Mouse (Mus musculus) cerebellum, adult 9-10 months (tissue): ENCODE results near the gene Prl3d2.
"Not testable (repeated sequence)": the region's sequence is repeated elsewhere in the genome, so short reads cannot be mapped to it uniquely, and the experiment has no call there.

Experiments
- DNase-seq: peaks from one replicate; pipeline ENCODE4 v3.0.0; 2022

Prl3d2 gene

GRCm38 (mm10) chr13:27121398-27121797 is at the start of gene Prl3d2:
Prl3d2 (plus strand) TSS chr13:27121698.
- not testable (repeated sequence) for DNase-seq

GRCm38 (mm10) chr13:27093890-27094289 is 27.6 kb upstream of the Prl3d2 start, which contains the start of gene Prl3d1:
Prl3d1 (plus strand) TSS chr13:27094190.
- DNase-seq, result not testable (repeated sequence)

GRCm38 (mm10) chr13:27148264-27148663 is 26.8 kb downstream of the Prl3d2 start:
- DNase-seq, result no peak

GRCm38 (mm10) chr13:27156490-27156889 is 35.0 kb downstream of the Prl3d2 start, which contains the start of gene Prl3d3:
Prl3d3 (plus strand) TSS chr13:27156790.
- not testable (repeated sequence) for DNase-seq
